Mouse (Mus musculus) ES-Bruce4 (cell line): ENCODE data around the gene Tspan3.

Experiments used
- CTCF ChIP-seq: IDR thresholded peaks from one replicate; pipeline ENCODE4 v1.8.1; 2011; ENCODE audit warnings: low read depth, low read length
- POLR2A ChIP-seq: IDR thresholded peaks from one replicate; pipeline ENCODE4 v1.8.1; 2011; ENCODE audit warnings: low read length; ENCODE audit not compliant: insufficient read depth

DNA sequence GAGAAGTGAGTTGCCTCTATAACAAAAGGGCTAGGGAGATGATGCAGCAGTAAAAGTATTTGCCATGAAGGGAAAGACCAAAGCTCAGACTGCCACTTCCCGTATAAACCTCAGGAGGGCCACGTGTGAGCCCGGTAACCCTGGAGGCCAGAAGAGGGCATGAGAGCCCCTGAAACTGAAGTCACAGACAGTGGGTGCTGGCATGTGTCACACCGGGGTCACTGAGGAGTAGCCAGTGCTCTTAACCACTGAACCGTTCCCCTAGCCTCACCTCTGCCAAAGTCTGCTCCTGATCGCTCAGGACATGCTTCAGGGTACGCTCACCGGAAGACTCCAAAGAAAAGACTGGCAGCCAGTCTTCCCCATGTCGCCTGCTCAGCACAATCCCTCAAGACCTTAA is 23.5 kb downstream of the Tspan3 start:
- TF ChIP-seq CTCF (no peak), POLR2A (no peak)
